Mouse (Mus musculus) megakaryocyte, embryonic 14.5 days (primary cell): ENCODE measurements around the gene Fmnl1.

ENCODE experiments used
- FLI1 ChIP-seq: IDR thresholded peaks from 2 replicates; pipeline ENCODE4 v1.6.1; 2012; ENCODE audit warnings: low read length, inconsistent platforms, mixed read lengths
- GATA1 ChIP-seq: IDR thresholded peaks from 3 replicates; pipeline ENCODE4 v1.6.1; 2012; ENCODE audit warnings: mixed read lengths, low read length, inconsistent platforms, borderline replicate concordance

- no peak for TF ChIP-seq GATA1
- TF ChIP-seq FLI1: no peak
Observed at GRCm38 (mm10) chr11:103195236-103195635, 24.3 kb downstream of the Fmnl1 start.
